Mouse (Mus musculus) cerebellum, adult 2 months (tissue): ENCODE measurements at regions not wholly inside any gene's neighbourhood (a gene's known extent, or its start where the extent isn't known, plus 50 kb on each side); places are given as distances from the start of the nearest gene placed in this dataset.

Experiments
- CTCF ChIP-seq: fragments of 200-500 bp; IDR thresholded peaks from 2 replicates; pipeline ENCODE4 v1.5.1; 2011; ENCODE audit warnings: low read depth, mild to moderate bottlenecking, control low read depth, low read length, moderate library complexity, borderline replicate concordance; ENCODE audit not compliant: insufficient read depth
- POLR2A ChIP-seq: fragments of 200-500 bp; IDR thresholded peaks from 2 replicates; pipeline ENCODE4 v1.6.1; 2011; ENCODE audit warnings: low read length, control low read depth, borderline replicate concordance; ENCODE audit not compliant: insufficient read depth

DNA sequence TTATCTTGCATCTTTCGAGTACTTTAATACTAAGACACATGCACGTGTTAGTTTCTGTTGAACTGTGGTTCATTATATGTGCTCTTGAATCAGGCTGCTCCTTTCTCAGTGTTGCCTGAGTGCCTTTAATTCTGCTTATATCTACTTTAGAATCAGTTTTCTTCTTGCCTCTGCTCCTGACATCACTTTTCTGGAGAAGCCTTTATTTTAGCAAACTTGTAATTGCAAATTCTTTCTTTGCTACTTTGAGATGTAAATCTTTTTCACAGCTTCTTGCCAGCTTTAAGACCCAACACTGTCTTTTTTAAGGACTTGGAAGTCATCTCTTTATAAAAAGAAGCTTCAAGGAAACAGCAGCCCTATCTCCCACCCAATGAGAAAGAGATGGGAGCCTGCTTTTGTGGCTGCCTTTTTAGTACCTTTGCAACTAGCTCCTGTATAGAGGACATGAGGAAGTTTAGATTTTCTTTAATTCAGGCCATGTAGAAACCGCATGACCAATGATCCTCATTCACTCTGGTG is 1527.4 kb downstream of the Rapgef2 start:
- TF ChIP-seq POLR2A (no peak), CTCF (no peak)
